Mouse (Mus musculus) stomach, embryonic 14.5 days (tissue): ENCODE measurements around the gene Sost. TPM values are rescaled to one million over a fixed set of nuclear protein-coding genes. Genes with fewer than 3 reads are reported as not detected.

ENCODE experiments used
- ATAC-seq: fragments of 200-750 bp; cut with Nextera tagmentation; 2 replicates; pipeline ENCODE4 v1.8.0; 2017; ENCODE audit warnings: low read depth, moderate TSS enrichment; ENCODE audit not compliant: insufficient number of reproducible peaks, insufficient read depth, low FRiP score
- H3K27ac ChIP-seq: fragments of 300-500 bp; sonication (generic); 2 replicates; pipeline ENCODE4 v1.5.1; 2014; ENCODE audit warnings: mild to moderate bottlenecking, low read length, moderate library complexity, mixed read lengths
- H3K27me3 ChIP-seq: fragments of 300-500 bp; sonication (generic); 2 replicates; pipeline ENCODE4 v1.6.1; 2014; ENCODE audit warnings: low read length, control low read depth, mixed read lengths; ENCODE audit not compliant: control insufficient read depth, insufficient read depth
- H3K36me3 ChIP-seq: fragments of 300-500 bp; sonication (generic); 2 replicates; pipeline ENCODE4 v1.6.1; 2014; ENCODE audit warnings: mild to moderate bottlenecking, control low read depth, low read length, moderate library complexity, mixed read lengths; ENCODE audit not compliant: control insufficient read depth, insufficient read depth
- H3K4me1 ChIP-seq: fragments of 300-500 bp; sonication (generic); 2 replicates; pipeline ENCODE4 v1.6.1; 2014; ENCODE audit warnings: low read length, control low read depth, mixed read lengths; ENCODE audit not compliant: control insufficient read depth, insufficient read depth
- H3K4me2 ChIP-seq: fragments of 300-500 bp; sonication (generic); replicated peaks from 2 replicates; pipeline ENCODE4 v1.6.1; 2014; ENCODE audit warnings: low read depth, low read length, control low read depth
- H3K4me3 ChIP-seq: fragments of 300-500 bp; sonication (generic); 2 replicates; pipeline ENCODE4 v1.5.1; 2014; ENCODE audit warnings: low read depth, low read length, control low read depth
- H3K9ac ChIP-seq: fragments of 300-500 bp; sonication (generic); replicated peaks from 2 replicates; pipeline ENCODE4 v1.6.1; 2014; ENCODE audit warnings: low read depth, mild to moderate bottlenecking, control low read depth, low read length, moderate library complexity, mixed read lengths
- H3K9me3 ChIP-seq: fragments of 300-500 bp; sonication (generic); 2 replicates; pipeline ENCODE4 v1.6.1; 2016; ENCODE audit warnings: low read depth, low read length, control low read depth; ENCODE audit not compliant: control insufficient read depth
- WGBS: fragments of 180-500 bp; shearing (Covaris S2); extraction: QIAGEN DNeasy Blood & Tissue Kit; methylation state at CpG from one replicate; pipeline ENCODE4 v1.1.7; 2014; 5-methylcytosine and 5-hydroxymethylcytosine counted together
- polyA plus RNA-seq: library from polyadenylated mRNA; unstranded; fragments of >200 nt; fragmentation: Nextera tagmentation; extraction: Ambion mirVana; gene quantifications from 2 replicates; pipeline ENCODE4 v1.2.1, GENCODE M21; 2014

The Sost gene
- polyA plus RNA-seq, 1 experiment from 2014 or later, result not detected

DNA sequence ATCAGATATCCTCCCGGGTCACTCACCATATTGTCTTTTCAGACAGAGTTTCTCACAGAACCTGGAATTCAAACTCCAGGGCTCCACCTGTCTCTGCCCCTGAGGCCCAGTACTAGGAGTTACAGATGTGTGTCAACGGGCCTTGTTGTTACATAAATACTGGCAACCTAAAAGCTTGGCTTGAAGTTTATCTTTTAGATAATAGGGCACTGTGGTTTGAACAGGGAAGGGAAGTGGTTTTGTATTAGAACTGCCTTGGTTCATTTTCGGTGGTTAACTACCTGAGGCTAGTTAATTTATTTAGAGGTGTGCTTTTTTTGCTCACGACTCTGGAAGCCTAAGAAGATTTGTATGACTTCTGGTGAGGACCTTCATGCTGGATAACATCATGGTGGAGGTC is 13.4 kb downstream of the Sost start:
- Histone ChIP-seq H3K27ac (0 out of 2 replicates have a peak overlapping the region, but pooled peaks have one; percentile 52), H3K36me3 (no peaks in the 10 kb centered on the region), H3K4me1 (peaks cover 17% of the 10 kb centered on the region), H3K9ac (no peak overlapping the region), H3K4me3 (no peak overlapping the region), H3K9me3 (no peaks in the 10 kb centered on the region), H3K27me3 (no peaks in the 10 kb centered on the region), H3K4me2 (0 out of 2 replicates have a peak overlapping the region, but pooled peaks have one; percentile 26)
- no peak for ATAC-seq
- WGBS, result 52% methylated on average over 4 of the region's 4 CpGs

DNA sequence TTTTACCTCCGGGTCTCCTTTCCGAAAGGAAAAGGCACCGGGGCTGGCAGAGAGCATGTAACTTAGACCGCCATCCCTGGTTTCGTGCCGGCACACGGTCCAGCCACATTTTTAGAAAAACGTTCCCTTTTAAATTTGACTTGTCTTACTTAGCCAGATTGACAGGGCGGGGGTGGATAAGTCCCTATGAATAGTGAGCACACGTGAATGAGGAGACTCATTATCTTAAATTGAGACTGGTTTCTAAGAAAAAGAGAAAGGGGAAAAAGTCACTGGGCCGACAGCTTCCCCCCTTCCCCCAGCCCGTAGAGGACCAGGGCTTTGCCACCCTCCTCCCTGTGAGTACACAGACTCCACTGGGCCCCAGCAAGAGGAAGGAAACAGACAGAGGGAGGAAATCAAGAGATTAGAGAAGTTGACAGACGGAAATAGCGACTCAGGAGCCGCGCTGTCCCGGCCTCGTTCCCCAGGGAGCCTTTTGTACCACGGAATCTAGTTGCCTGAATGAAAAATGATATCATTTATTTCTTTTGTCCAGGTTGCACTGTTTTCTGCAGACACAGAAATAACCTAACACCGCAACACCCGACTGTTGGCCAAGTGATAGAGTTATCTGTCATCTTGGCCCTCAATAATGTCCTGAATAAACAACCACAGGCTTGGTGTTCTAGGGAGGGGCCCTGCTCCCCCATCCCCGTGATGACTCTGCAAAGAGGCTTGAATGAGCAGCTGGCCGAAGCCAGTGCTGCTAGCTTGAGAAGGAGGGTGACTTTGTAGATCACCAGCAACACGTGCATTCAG is 14.1 kb downstream of the Sost start:
- no peak for ATAC-seq
- no peak overlapping the region for H3K9ac ChIP-seq
- H3K36me3 ChIP-seq, result no peaks in the 10 kb centered on the region
- H3K9me3 ChIP-seq, result no peaks in the 10 kb centered on the region
- peaks cover 17% of the 10 kb centered on the region for H3K4me1 ChIP-seq
- no peaks in the 10 kb centered on the region for H3K27me3 ChIP-seq
- peak overlapping the region; percentile 26; the same call in 1 of the 2 replicates for H3K4me2 ChIP-seq
- H3K27ac ChIP-seq, result peak overlapping the region; percentile 52; the same call in 1 of the 2 replicates
- 23% methylated on average over 24 of the region's 24 CpGs for WGBS
- no peak overlapping the region for H3K4me3 ChIP-seq

GRCm38 (mm10) chr11:101950021-101950420 is 16.8 kb downstream of the Sost start:
- H3K4me2 ChIP-seq, result no peak overlapping the region
- no peaks in the 10 kb centered on the region for H3K36me3 ChIP-seq
- ATAC-seq, result no peak
- 71% methylated on average over 5 of the region's 5 CpGs for WGBS
- H3K4me3 ChIP-seq, result no peak overlapping the region
- no peaks in the 10 kb centered on the region for H3K27me3 ChIP-seq
- H3K27ac ChIP-seq, result no peak overlapping the region
- H3K9ac ChIP-seq, result no peak overlapping the region
- H3K4me1 ChIP-seq, result peaks cover 17% of the 10 kb centered on the region
- no peaks in the 10 kb centered on the region for H3K9me3 ChIP-seq

- no peak for ATAC-seq
- H3K4me2 ChIP-seq, result no peak overlapping the region
Observed at GRCm38 (mm10) chr11:101946525-101946924, 20.3 kb downstream of the Sost start.

DNA sequence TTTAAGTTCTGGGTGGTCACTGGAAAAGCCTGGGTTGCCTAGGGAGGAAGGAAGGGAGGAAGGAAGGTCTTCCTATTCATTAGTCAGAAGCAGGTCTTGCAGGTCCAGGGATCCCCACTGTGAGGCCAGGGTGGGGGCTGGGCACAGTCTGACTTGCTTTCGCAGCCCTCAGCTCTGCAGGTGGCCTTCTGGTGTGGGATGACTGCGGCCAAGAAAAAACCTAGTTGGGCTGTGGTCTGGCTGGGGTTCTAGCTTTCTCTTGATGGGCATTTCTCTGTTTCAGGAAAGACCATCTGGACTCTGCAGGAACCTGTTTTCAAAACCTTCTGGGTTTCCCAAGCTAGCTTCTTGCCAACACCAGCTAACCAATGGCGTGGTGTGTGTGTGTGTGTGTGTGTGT is 23.8 kb downstream of the Sost start:
- no peaks in the 10 kb centered on the region for H3K36me3 ChIP-seq
- H3K4me3 ChIP-seq, result no peak overlapping the region
- ATAC-seq, result no peak
- no peak overlapping the region for H3K27ac ChIP-seq
- no peaks in the 10 kb centered on the region for H3K9me3 ChIP-seq
- no peak overlapping the region for H3K9ac ChIP-seq
- no peak overlapping the region for H3K4me2 ChIP-seq
- 49% methylated on average over 3 of the region's 3 CpGs for WGBS
- no peaks in the 10 kb centered on the region for H3K27me3 ChIP-seq
- no peaks in the 10 kb centered on the region for H3K4me1 ChIP-seq

More at GRCm38 (mm10) chr11:101946525-101946924, 20.3 kb downstream of the Sost start:
- 23% methylated on average over 5 of the region's 5 CpGs for WGBS
- Histone ChIP-seq H3K36me3 (no peaks in the 10 kb centered on the region), H3K9ac (no peak overlapping the region), H3K27ac (no peak overlapping the region), H3K4me1 (no peaks in the 10 kb centered on the region), H3K4me3 (no peak overlapping the region), H3K27me3 (no peaks in the 10 kb centered on the region), H3K9me3 (no peaks in the 10 kb centered on the region)

DNA sequence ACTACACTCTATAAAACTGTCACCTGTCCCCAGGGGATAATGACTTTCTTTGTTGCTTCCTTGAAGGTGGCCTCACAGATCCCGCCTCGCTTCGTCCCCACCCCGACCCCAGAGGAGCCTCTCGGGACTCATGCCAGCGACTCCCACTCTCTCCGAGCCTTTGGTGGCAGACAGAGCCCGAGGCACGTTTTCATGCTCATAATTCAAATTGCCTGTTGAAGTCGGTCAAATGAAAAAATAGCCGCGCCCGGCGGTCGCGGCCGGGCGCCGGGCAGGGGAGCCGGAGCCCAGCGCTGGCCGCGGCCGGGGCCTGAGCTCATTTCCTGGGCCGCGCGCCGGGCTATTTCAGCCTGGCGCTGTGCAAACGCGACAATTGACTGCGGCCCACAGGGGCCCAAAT is 29.7 kb downstream of the Sost start:
- 1% methylated on average over 32 of the region's 32 CpGs for WGBS
- H3K27ac ChIP-seq, result no peak overlapping the region
- no peaks in the 10 kb centered on the region for H3K36me3 ChIP-seq
- 0 out of 2 replicates have a peak, but pooled peaks have one; percentile 37 for ATAC-seq
- no peaks in the 10 kb centered on the region for H3K27me3 ChIP-seq
- peak overlapping the region; percentile 80 for H3K4me2 ChIP-seq
- H3K4me3 ChIP-seq, result peak overlapping the region; percentile 30
- H3K9ac ChIP-seq, result peak overlapping the region; percentile 28
- no peaks in the 10 kb centered on the region for H3K9me3 ChIP-seq
- H3K4me1 ChIP-seq, result no peaks in the 10 kb centered on the region

DNA sequence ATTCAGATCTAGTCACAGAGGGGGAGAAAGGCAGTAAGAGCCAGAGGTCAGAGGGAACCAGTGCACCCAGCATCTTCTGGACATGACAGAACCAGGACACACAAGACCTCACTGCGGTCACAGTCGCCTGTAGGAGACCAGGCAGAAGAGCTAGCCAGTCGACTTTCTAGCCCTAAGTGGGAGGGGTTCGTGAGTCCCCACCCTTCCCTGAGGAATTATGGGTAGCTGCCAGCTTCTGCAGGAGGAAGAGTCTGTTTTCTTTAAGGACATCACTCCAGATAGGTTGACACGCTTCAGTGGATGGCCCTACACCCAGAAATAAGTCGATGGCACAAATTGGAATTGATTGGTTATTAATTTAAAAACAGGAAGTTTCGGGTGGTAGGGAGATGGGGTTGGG is 30.4 kb downstream of the Sost start:
- no peaks in the 10 kb centered on the region for H3K9me3 ChIP-seq
- H3K4me1 ChIP-seq, result no peaks in the 10 kb centered on the region
- no peak overlapping the region for H3K9ac ChIP-seq
- no peak overlapping the region for H3K27ac ChIP-seq
- WGBS, result 44% methylated on average over 7 of the region's 7 CpGs
- H3K27me3 ChIP-seq, result no peaks in the 10 kb centered on the region
- ATAC-seq, result no peak
- no peaks in the 10 kb centered on the region for H3K36me3 ChIP-seq
- H3K4me2 ChIP-seq, result no peak overlapping the region
- no peak overlapping the region for H3K4me3 ChIP-seq

GRCm38 (mm10) chr11:101935743-101936142 is 31.1 kb downstream of the Sost start:
- Histone ChIP-seq H3K27ac (no peak overlapping the region), H3K36me3 (no peaks in the 10 kb centered on the region), H3K4me2 (no peak overlapping the region), H3K4me1 (no peaks in the 10 kb centered on the region), H3K9me3 (no peaks in the 10 kb centered on the region), H3K27me3 (no peaks in the 10 kb centered on the region), H3K4me3 (no peak overlapping the region), H3K9ac (no peak overlapping the region)
- no peak for ATAC-seq
- WGBS, result 78% methylated on average over 3 of the region's 3 CpGs
